Mouse (Mus musculus) CH12.LX (cell line): ENCODE data around the gene Ybx1. TPM values are rescaled to one million over a fixed set of nuclear protein-coding genes. Genes with fewer than 3 reads are reported as not detected.

Experiments used
- polyA plus RNA-seq: library from polyadenylated mRNA; unstranded; fragments of >175 nt; gene quantifications from 2 replicates; pipeline ENCODE4 v1.2.1, GENCODE M21; 2012; ENCODE audit warnings: low read depth; ENCODE audit not compliant: insufficient read length
- total RNA-seq, 2 experiments: library from RNA; depleted of rRNA; stranded (reverse); fragments of 300-350 nt in 1 of 2; fragments of >200 nt in 1 of 2; gene quantifications; 2 replicates each; pipeline ENCODE4 v1.2.3; 2012 to 2014

Ybx1 gene
- total and polyA plus RNA-seq, 3 experiments, result 724 to 2,246 (median 901) TPM

Other genes starting within 250 kb of the Ybx1 start
- 26.8 and 46.2 TPM in 2 replicates for gene Slc2a1, start 185.9 kb downstream of the Ybx1 start, total RNA-seq (2012; rRNA removed)
- gene Slc2a1, start 185.9 kb downstream of the Ybx1 start, total RNA-seq (2014; rRNA removed), result 55.3 and 64.9 TPM in 2 replicates
- gene Slc2a1, start 185.9 kb downstream of the Ybx1 start, polyA plus RNA-seq, result 30.5 and 33.4 TPM in 2 replicates
- gene Zfp691, start 120.4 kb downstream of the Ybx1 start, total RNA-seq (2012; rRNA removed), result 4.6 and 4.7 TPM in 2 replicates
- 2.3 and 3.2 TPM in 2 replicates for gene Zfp691, start 120.4 kb downstream of the Ybx1 start, total RNA-seq (2014; rRNA removed)
- gene Zfp691, start 120.4 kb downstream of the Ybx1 start, polyA plus RNA-seq, result 3.8 and 4.0 TPM in 2 replicates
- gene Ermap, start 104.6 kb downstream of the Ybx1 start, total RNA-seq (2012; rRNA removed), result not detected in 2 replicates
- gene Ermap, start 104.6 kb downstream of the Ybx1 start, total RNA-seq (2014; rRNA removed), result not detected in 2 replicates
- 0.23 TPM in 1 of 2 replicates, not detected in the other for gene Ermap, start 104.6 kb downstream of the Ybx1 start, polyA plus RNA-seq
- gene Svbp, start 99.3 kb downstream of the Ybx1 start, total RNA-seq (2012; rRNA removed), result 15.8 and 16.2 TPM in 2 replicates
- gene Svbp, start 99.3 kb downstream of the Ybx1 start, total RNA-seq (2014; rRNA removed), result 15.5 and 15.7 TPM in 2 replicates
- 21.8 and 23.5 TPM in 2 replicates for gene Svbp, start 99.3 kb downstream of the Ybx1 start, polyA plus RNA-seq
- not detected in 2 replicates for gene Tmem269, start 76.4 kb downstream of the Ybx1 start, total RNA-seq (2012; rRNA removed)
- gene Tmem269, start 76.4 kb downstream of the Ybx1 start, total RNA-seq (2014; rRNA removed), result 0.16 TPM in 1 of 2 replicates, not detected in the other
- 0.18 TPM in 1 of 2 replicates, not detected in the other for gene Tmem269, start 76.4 kb downstream of the Ybx1 start, polyA plus RNA-seq
- gene AU022252, start 61.9 kb downstream of the Ybx1 start, total RNA-seq (2012; rRNA removed), result 7.5 and 8.7 TPM in 2 replicates
- gene AU022252, start 61.9 kb downstream of the Ybx1 start, total RNA-seq (2014; rRNA removed), result 12.7 and 13.5 TPM in 2 replicates
- gene AU022252, start 61.9 kb downstream of the Ybx1 start, polyA plus RNA-seq, result 15.4 and 18.8 TPM in 2 replicates
- 11.3 and 14.8 TPM in 2 replicates for gene P3h1, start 61.7 kb downstream of the Ybx1 start, total RNA-seq (2012; rRNA removed)
- gene P3h1, start 61.7 kb downstream of the Ybx1 start, total RNA-seq (2014; rRNA removed), result 27.1 and 29.2 TPM in 2 replicates
- 31.6 and 32.0 TPM in 2 replicates for gene P3h1, start 61.7 kb downstream of the Ybx1 start, polyA plus RNA-seq
- gene Cldn19, start 39.2 kb downstream of the Ybx1 start, total RNA-seq (2012; rRNA removed), result not detected in 2 replicates
- not detected in 2 replicates for gene Cldn19, start 39.2 kb downstream of the Ybx1 start, total RNA-seq (2014; rRNA removed)
- 0.08 and 0.09 TPM in 2 replicates for gene Cldn19, start 39.2 kb downstream of the Ybx1 start, polyA plus RNA-seq
- gene Ppih, start 25.9 kb upstream of the Ybx1 start, total RNA-seq (2012; rRNA removed), result 125 and 175 TPM in 2 replicates
- 179 and 195 TPM in 2 replicates for gene Ppih, start 25.9 kb upstream of the Ybx1 start, total RNA-seq (2014; rRNA removed)
- 132 and 158 TPM in 2 replicates for gene Ppih, start 25.9 kb upstream of the Ybx1 start, polyA plus RNA-seq
- gene Ccdc30, start 120.9 kb upstream of the Ybx1 start, total RNA-seq (2012; rRNA removed), result 0.04 TPM in 1 of 2 replicates, not detected in the other
- not detected in 2 replicates for gene Ccdc30, start 120.9 kb upstream of the Ybx1 start, total RNA-seq (2014; rRNA removed)
- gene Ccdc30, start 120.9 kb upstream of the Ybx1 start, polyA plus RNA-seq, result not detected in 2 replicates
- gene Ppcs, start 127.8 kb upstream of the Ybx1 start, total RNA-seq (2012; rRNA removed), result 14.7 and 20.1 TPM in 2 replicates
- 20.7 and 22.7 TPM in 2 replicates for gene Ppcs, start 127.8 kb upstream of the Ybx1 start, total RNA-seq (2014; rRNA removed)
- 19.1 and 19.3 TPM in 2 replicates for gene Ppcs, start 127.8 kb upstream of the Ybx1 start, polyA plus RNA-seq
- gene Zmynd12, start 128.2 kb upstream of the Ybx1 start, total RNA-seq (2012; rRNA removed), result 0.13 and 0.25 TPM in 2 replicates
- 0.47 and 0.75 TPM in 2 replicates for gene Zmynd12, start 128.2 kb upstream of the Ybx1 start, total RNA-seq (2014; rRNA removed)
- 0.53 and 1.0 TPM in 2 replicates for gene Zmynd12, start 128.2 kb upstream of the Ybx1 start, polyA plus RNA-seq
- gene Rimkla, start 198.0 kb upstream of the Ybx1 start, total RNA-seq (2012; rRNA removed), result 0.59 and 1.2 TPM in 2 replicates
- gene Rimkla, start 198.0 kb upstream of the Ybx1 start, total RNA-seq (2014; rRNA removed), result 0.34 and 0.48 TPM in 2 replicates
- gene Rimkla, start 198.0 kb upstream of the Ybx1 start, polyA plus RNA-seq, result 0.70 and 0.84 TPM in 2 replicates
- gene Foxj3, start 242.4 kb upstream of the Ybx1 start, total RNA-seq (2012; rRNA removed), result 13.4 and 14.5 TPM in 2 replicates
- 12.9 and 15.3 TPM in 2 replicates for gene Foxj3, start 242.4 kb upstream of the Ybx1 start, total RNA-seq (2014; rRNA removed)
- gene Foxj3, start 242.4 kb upstream of the Ybx1 start, polyA plus RNA-seq, result 29.3 and 33.9 TPM in 2 replicates
- gene Frg2f1, start 244.9 kb upstream of the Ybx1 start, total RNA-seq (2012; rRNA removed), result 3.1 and 3.9 TPM in 2 replicates
- gene Frg2f1, start 244.9 kb upstream of the Ybx1 start, total RNA-seq (2014; rRNA removed), result 3.5 TPM in 2 replicates
- gene Frg2f1, start 244.9 kb upstream of the Ybx1 start, polyA plus RNA-seq, result 3.1 and 4.4 TPM in 2 replicates